Mouse (Mus musculus): Measurements from ENCODE around the gene Pon3. TPM values are rescaled to one million over a fixed set of nuclear protein-coding genes. Genes with fewer than 3 reads are reported as not detected.
"Not testable (repeated sequence)": the region's sequence is repeated elsewhere in the genome, so short reads cannot be mapped to it uniquely, and the experiment has no call there.

Gene Pon3
- polyA plus RNA-seq, 1 experiment: 203 TPM

- not testable (repeated sequence) for H3K4me1 ChIP-seq (ENCODE audit: control insufficient read depth, insufficient read depth, insufficient read length, low read length); H3K4me3 ChIP-seq (ENCODE audit: insufficient read depth, low read depth, low read length); H3K27ac ChIP-seq (replicated peaks; ENCODE audit: low read depth, low read length)
These were observed 32.5 kb downstream of the Pon3 start for GRCm38 (mm10) chr6:5223551-5223950.

- Histone ChIP-seq H3K4me3 (ENCODE audit: insufficient read depth, low read depth, low read length) (no peak overlapping the region), H3K27ac (replicated peaks; ENCODE audit: low read depth, low read length) (no peak overlapping the region), H3K4me1 (ENCODE audit: control insufficient read depth, insufficient read depth, insufficient read length, low read length) (no peaks in the 10 kb centered on the region)
These were observed 34.0 kb downstream of the Pon3 start for GRCm38 (mm10) chr6:5222080-5222479.

- Histone ChIP-seq H3K27ac (replicated peaks; ENCODE audit: low read depth, low read length) (no peak overlapping the region), H3K4me1 (ENCODE audit: control insufficient read depth, insufficient read depth, insufficient read length, low read length) (no peaks in the 10 kb centered on the region), H3K4me3 (ENCODE audit: insufficient read depth, low read depth, low read length) (no peak overlapping the region)
These were observed 37.9 kb downstream of the Pon3 start for GRCm38 (mm10) chr6:5218190-5218589.

- H3K4me3 ChIP-seq (ENCODE audit: insufficient read depth, low read depth, low read length): no peak overlapping the region
- peaks cover 2% of the 10 kb centered on the region; the same call in 1 of the 2 replicates for H3K4me1 ChIP-seq (ENCODE audit: control insufficient read depth, insufficient read depth, insufficient read length, low read length)
- H3K27ac ChIP-seq (replicated peaks; ENCODE audit: low read depth, low read length): no peak overlapping the region
These were observed 48.3 kb downstream of the Pon3 start for GRCm38 (mm10) chr6:5207817-5208216.

GRCm38 (mm10) chr6:5199916-5200315 lies 56.2 kb downstream of the Pon3 start:
- Histone ChIP-seq H3K4me3 (ENCODE audit: insufficient read depth, low read depth, low read length) (no peak overlapping the region), H3K27ac (replicated peaks; ENCODE audit: low read depth, low read length) (peak overlapping the region; percentile 97), H3K4me1 (ENCODE audit: control insufficient read depth, insufficient read depth, insufficient read length, low read length) (peaks cover 2% of the 10 kb centered on the region; the same call in 1 of the 2 replicates)

- Histone ChIP-seq H3K27ac (replicated peaks; ENCODE audit: low read depth, low read length) (peak overlapping the region; percentile 80), H3K4me3 (ENCODE audit: insufficient read depth, low read depth, low read length) (no peak overlapping the region), H3K4me1 (ENCODE audit: control insufficient read depth, insufficient read depth, insufficient read length, low read length) (peaks cover 1% of the 10 kb centered on the region; the same call in 1 of the 2 replicates)
These were observed 56.6 kb downstream of the Pon3 start for GRCm38 (mm10) chr6:5199376-5199905.

GRCm38 (mm10) chr6:5198590-5198989 lies 57.5 kb downstream of the Pon3 start:
- H3K4me1 ChIP-seq (ENCODE audit: control insufficient read depth, insufficient read depth, insufficient read length, low read length): 0 out of 2 replicates have a peak, but pooled peaks cover under 1% of the 10 kb centered on the region
- H3K27ac ChIP-seq (replicated peaks; ENCODE audit: low read depth, low read length): peak overlapping the region; percentile 80
- no peak overlapping the region for H3K4me3 ChIP-seq (ENCODE audit: insufficient read depth, low read depth, low read length)

- Histone ChIP-seq H3K27ac (replicated peaks; ENCODE audit: low read depth, low read length) (0 out of 2 replicates have a peak within 1 kb of the TSS, but pooled peaks have one; percentile 14), H3K4me1 (ENCODE audit: control insufficient read depth, insufficient read depth, insufficient read length, low read length) (peaks cover 2% of the 10 kb centered on the region; the same call in 1 of the 2 replicates), H3K4me3 (ENCODE audit: insufficient read depth, low read depth, low read length) (0 out of 2 replicates have a peak within 1 kb of the TSS, but pooled peaks have one; percentile 22)
These were observed 62.4 kb downstream of the Pon3 start, which contains the start of gene Pon1 for GRCm38 (mm10) chr6:5193693-5194092. Gene Pon1, minus strand, starts transcription at chr6:5193946.

- H3K4me1 ChIP-seq (ENCODE audit: control insufficient read depth, insufficient read depth, insufficient read length, low read length): peaks cover 2% of the 10 kb centered on the region; the same call in 1 of the 2 replicates
- H3K27ac ChIP-seq (replicated peaks; ENCODE audit: low read depth, low read length): no peak overlapping the region
- no peak overlapping the region for H3K4me3 ChIP-seq (ENCODE audit: insufficient read depth, low read depth, low read length)
These were observed 65.3 kb downstream of the Pon3 start for GRCm38 (mm10) chr6:5190761-5191160.

GRCm38 (mm10) chr6:5189507-5189906 lies 66.6 kb downstream of the Pon3 start:
- H3K4me1 ChIP-seq (ENCODE audit: control insufficient read depth, insufficient read depth, insufficient read length, low read length): peaks cover 2% of the 10 kb centered on the region; the same call in 1 of the 2 replicates
- H3K4me3 ChIP-seq (ENCODE audit: insufficient read depth, low read depth, low read length): no peak overlapping the region
- H3K27ac ChIP-seq (replicated peaks; ENCODE audit: low read depth, low read length): no peak overlapping the region

GRCm38 (mm10) chr6:5188938-5189337 lies 67.1 kb downstream of the Pon3 start:
- Histone ChIP-seq H3K27ac (replicated peaks; ENCODE audit: low read depth, low read length) (no peak overlapping the region), H3K4me1 (ENCODE audit: control insufficient read depth, insufficient read depth, insufficient read length, low read length) (peaks cover 2% of the 10 kb centered on the region; the same call in 1 of the 2 replicates), H3K4me3 (ENCODE audit: insufficient read depth, low read depth, low read length) (no peak overlapping the region)

GRCm38 (mm10) chr6:5188036-5188435 lies 68.0 kb downstream of the Pon3 start:
- Histone ChIP-seq H3K27ac (replicated peaks; ENCODE audit: low read depth, low read length) (no peak overlapping the region), H3K4me3 (ENCODE audit: insufficient read depth, low read depth, low read length) (no peak overlapping the region), H3K4me1 (ENCODE audit: control insufficient read depth, insufficient read depth, insufficient read length, low read length) (no peaks in the 10 kb centered on the region; the same call in 1 of the 2 replicates)

GRCm38 (mm10) chr6:5187586-5187985 lies 68.5 kb downstream of the Pon3 start:
- Histone ChIP-seq H3K27ac (replicated peaks; ENCODE audit: low read depth, low read length) (no peak overlapping the region), H3K4me1 (ENCODE audit: control insufficient read depth, insufficient read depth, insufficient read length, low read length) (no peaks in the 10 kb centered on the region; the same call in 1 of the 2 replicates), H3K4me3 (ENCODE audit: insufficient read depth, low read depth, low read length) (no peak overlapping the region)

- no peak overlapping the region for H3K27ac ChIP-seq (replicated peaks; ENCODE audit: low read depth, low read length)
- H3K4me3 ChIP-seq (ENCODE audit: insufficient read depth, low read depth, low read length): no peak overlapping the region
- H3K4me1 ChIP-seq (ENCODE audit: control insufficient read depth, insufficient read depth, insufficient read length, low read length): no peaks in the 10 kb centered on the region; the same call in 1 of the 2 replicates
These were observed 69.7 kb downstream of the Pon3 start for GRCm38 (mm10) chr6:5186229-5186950.

- no peak overlapping the region for H3K4me3 ChIP-seq (ENCODE audit: insufficient read depth, low read depth, low read length)
- H3K4me1 ChIP-seq (ENCODE audit: control insufficient read depth, insufficient read depth, insufficient read length, low read length): no peaks in the 10 kb centered on the region
- H3K27ac ChIP-seq (replicated peaks; ENCODE audit: low read depth, low read length): no peak overlapping the region
These were observed 75.4 kb downstream of the Pon3 start for GRCm38 (mm10) chr6:5180645-5181044.

- H3K4me1 ChIP-seq (ENCODE audit: control insufficient read depth, insufficient read depth, insufficient read length, low read length): no peaks in the 10 kb centered on the region
- no peak overlapping the region for H3K4me3 ChIP-seq (ENCODE audit: insufficient read depth, low read depth, low read length)
- no peak overlapping the region for H3K27ac ChIP-seq (replicated peaks; ENCODE audit: low read depth, low read length)
These were observed 76.9 kb downstream of the Pon3 start for GRCm38 (mm10) chr6:5179189-5179588.

Measured in brown adipose tissue, adult 24 weeks (tissue).